Mouse (Mus musculus) embryo, embryonic 10.5 days (tissue): ENCODE measurements at regions not wholly inside any gene's neighbourhood (a gene's known extent, or its start where the extent isn't known, plus 50 kb on each side); places are given as distances from the start of the nearest gene placed in this dataset.

ENCODE experiments used
- DNase-seq: peaks from one replicate; pipeline ENCODE4 v3.0.0-alpha.2; 2015; ENCODE audit warnings: low spot score

DNA sequence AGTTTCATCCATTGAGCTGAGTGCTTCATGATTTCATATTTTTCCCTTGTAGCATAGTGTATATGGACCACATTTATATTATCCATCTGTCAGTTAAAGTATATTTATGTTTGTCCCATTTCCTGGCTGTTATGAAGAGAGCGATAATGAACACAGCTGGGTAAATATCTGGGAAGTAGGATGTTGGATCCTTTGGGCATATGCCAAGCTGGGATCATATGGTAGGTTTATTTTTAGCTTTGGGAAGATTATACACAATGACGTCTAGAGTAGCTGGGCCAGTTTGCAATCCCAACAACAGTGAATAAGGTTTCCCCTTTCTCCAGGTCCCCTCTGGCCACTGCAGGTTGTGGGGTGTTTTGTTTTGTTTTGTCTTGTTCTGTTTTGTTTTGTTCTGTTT is 164.5 kb downstream of the Gm765 start:
- no peak for DNase-seq

- DNase-seq, result no peak
Measured at GRCm38 (mm10) chr6:98149043-98149813, 193.3 kb downstream of the Gm765 start.

- no peak for DNase-seq
Measured at GRCm38 (mm10) chr6:98147855-98148254, 194.7 kb downstream of the Gm765 start.

DNA sequence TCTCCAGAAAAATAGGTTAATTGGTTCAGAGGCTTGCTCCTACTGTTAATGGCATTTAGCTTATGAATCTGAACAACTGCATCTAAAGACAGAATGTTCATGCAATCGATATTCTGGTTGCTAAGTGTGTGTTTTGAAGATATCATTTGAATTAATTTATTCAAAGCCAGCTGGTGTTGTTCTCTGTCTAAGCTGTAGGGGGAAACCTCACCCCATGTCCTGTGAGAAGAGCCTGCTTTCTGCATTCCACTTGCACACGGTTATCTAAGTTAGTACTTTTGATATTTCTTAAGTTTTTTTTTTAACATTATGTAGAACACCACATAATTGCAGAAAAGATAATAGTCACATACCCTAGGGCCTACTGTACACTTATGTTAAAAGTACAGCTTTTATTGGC is 209.6 kb downstream of the Gm765 start:
- peak; percentile 68 for DNase-seq

GRCm38 (mm10) chr6:98125434-98125833 is 217.1 kb downstream of the Gm765 start:
- no peak for DNase-seq

DNA sequence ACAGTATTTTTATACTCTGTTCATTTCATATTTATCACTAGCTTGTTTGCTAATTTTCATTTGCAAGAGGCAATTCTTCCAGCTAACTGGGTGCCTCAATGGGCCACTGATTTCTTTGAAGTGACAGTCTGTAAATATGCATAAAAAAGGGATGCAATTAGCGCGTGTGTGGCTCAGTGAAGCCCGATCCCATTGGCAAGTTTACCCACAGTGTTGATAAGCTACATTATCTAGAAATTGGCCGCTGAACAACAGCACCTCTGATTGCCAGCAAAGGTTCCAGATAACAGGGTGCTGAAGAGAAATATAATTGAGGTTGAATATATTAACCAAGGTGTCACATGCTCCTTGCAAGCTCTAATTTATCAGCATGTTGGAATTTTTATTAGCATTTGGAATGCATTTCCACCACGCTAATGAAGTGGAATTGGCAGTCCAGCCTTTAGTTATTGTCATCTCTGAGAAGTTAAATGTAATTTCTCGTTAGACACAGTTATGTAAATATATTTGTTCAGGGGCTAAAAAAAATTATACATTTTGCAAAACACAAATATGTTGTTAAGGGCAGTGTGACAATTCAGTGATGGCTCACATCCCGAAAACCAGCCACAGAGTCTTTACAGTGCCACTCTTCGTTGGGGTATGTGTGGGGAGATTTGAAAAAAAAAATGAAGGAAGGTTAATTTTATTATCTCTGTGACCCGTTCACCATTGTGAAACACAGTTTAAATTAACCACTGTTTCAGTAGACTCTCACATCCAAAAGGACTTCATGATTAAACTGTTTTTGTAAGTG is 224.0 kb downstream of the Gm765 start:
- no peak for DNase-seq

- peak; percentile 79 for DNase-seq
Measured at GRCm38 (mm10) chr6:98114327-98115134, 228.0 kb downstream of the Gm765 start.

GRCm38 (mm10) chr6:98113708-98114107 is 228.8 kb downstream of the Gm765 start:
- DNase-seq, result peak; percentile 64

DNA sequence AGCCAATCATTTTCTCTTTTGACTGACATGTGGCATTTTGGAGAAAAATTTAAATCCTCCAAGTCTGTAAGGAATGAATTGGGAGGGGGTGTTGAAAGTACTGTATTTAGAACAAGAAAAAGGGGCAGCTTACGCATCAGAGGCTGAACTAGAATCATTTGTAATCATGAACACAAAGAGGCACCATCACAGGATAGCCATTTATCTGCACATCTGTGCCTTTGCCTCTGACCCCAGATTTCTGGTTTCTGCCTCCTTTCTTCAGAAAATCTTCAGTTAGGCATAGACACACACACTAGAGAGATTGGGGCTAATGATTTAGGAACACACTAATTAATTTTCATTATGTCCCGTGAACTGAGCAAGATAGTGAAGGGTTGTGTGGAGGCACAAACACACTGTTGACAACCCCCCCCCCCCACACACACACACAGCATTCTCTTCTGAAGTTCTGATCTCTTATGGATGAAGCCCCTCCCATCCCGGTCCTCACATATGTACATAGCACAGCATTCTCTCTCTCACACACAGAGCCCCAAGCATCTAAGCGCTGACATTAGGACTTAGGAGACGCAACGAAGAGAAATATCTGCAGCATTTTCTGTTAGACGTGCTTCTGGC is 229.9 kb downstream of the Gm765 start:
- peak; percentile 33 for DNase-seq

- DNase-seq, result peak; percentile 16
Measured at GRCm38 (mm10) chr6:98107123-98107522, 235.4 kb downstream of the Gm765 start.

DNA sequence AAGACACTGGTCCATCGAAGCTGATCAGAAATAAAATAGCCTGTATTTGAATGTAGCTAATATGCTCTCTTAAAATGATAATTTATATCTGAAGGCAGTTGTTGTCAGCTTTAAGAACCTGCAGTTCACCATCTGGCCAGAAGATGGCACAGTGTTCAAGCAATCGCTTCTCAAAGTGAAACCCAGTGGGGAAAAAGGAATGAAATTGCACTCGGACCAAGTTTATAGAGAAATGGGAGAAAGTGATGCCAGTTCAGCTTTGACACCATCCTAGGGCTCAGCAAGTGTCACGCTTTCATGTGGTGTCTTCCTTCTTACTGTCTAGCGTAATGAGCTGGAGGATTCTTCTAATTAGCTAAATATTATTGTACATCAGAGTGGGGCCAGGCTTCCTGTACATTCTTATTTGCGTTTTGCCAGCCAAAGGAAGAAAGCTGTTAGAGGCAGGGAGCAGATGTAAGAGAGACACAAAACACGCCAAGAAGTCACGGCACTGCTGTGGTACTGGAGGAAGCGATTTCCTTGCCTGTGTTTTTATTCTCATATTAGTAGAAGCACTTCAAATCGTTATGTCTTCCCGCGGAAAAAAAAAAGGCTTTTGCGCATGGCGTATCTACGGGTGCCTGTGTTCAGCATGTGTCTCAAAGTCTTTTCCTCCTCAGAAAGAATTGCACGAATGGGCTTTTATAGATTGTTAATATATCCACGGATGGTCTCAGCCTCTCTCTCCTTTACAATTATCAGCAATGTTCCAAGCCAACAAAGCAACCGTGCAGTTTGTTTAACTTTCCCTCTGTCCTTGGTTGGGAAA is 237.1 kb downstream of the Gm765 start:
- peak; percentile 92 for DNase-seq

DNA sequence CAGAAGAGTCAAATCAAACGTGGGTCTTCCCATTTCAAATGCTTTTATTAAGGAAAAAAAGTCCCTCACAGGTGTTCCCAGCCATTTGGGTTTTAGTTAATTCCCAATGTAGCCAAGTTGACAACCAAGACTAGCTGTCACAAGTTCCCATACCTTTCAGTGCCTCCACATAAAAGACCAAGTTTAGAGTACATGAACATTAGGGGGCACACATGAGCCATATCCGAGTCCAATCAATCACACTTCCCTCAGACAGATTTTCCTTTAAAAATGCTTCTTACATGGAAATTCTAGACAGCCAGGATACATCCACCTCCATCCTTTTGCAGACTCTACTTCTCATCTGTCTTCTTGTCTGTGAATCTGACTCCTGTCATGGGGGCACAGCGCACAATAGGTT is 238.1 kb downstream of the Gm765 start:
- DNase-seq, result peak; percentile 19

GRCm38 (mm10) chr6:98101023-98101422 is 241.5 kb downstream of the Gm765 start:
- DNase-seq, result peak; percentile 40

DNA sequence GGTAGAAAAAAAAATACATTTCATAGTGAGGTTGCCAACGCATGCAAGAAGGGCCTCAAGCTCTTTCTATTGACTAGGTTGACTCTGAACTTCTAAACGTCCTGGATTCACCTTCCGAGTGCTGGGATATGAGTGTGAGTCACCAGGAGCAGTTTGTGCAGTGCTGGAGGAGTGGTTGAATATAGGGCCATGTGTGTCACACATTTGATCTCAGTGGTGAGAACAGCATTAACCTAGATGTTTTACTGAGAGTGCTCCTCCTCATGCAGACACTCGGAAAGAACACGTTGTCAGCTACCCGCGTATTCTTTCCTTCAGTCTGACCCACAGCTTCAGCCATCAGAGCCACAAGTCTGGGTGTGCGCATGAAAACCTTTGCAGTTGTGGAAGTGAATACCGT is 243.4 kb downstream of the Gm765 start:
- no peak for DNase-seq

GRCm38 (mm10) chr6:98095243-98095642 is 247.3 kb downstream of the Gm765 start:
- no peak for DNase-seq

GRCm38 (mm10) chr6:98089185-98089584 is 253.4 kb downstream of the Gm765 start:
- DNase-seq, result peak; percentile 65

DNA sequence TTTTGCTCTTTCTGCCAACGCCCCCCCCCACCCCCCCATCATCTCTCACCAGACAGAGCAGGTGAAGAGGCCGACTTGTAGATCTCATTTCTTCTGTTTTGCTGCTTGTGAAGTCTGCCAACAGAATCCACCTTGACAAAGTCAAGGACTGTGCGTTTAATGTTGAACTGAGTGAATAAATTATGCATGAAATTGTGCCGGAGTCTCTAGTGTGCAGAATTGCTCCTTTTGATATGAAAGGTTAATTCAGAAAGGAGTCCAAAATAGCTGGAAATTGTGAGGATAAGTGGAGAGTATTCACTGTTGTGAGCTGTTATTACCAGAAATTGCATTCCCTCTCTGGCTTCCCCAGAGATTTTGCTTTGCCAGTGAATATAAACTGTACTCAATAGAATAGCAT is 262.5 kb downstream of the Gm765 start:
- no peak for DNase-seq
